Mouse (Mus musculus) neural tube, embryonic 11.5 days (tissue): ENCODE measurements around the gene Tjp3. TPM values are rescaled to one million over a fixed set of nuclear protein-coding genes. Genes with fewer than 3 reads are reported as not detected.

Experiments
- ATAC-seq: fragments of 200-750 bp; cut with Nextera tagmentation; 2 replicates; pipeline ENCODE4 v1.8.0; 2017; ENCODE audit warnings: moderate number of reproducible peaks, mild to moderate bottlenecking, moderate TSS enrichment, moderate library complexity; ENCODE audit not compliant: insufficient read depth, low FRiP score, low TSS enrichment
- DNase-seq: peaks from one replicate; pipeline ENCODE4 v3.0.0-alpha.2; 2015; ENCODE audit warnings: low spot score
- H3K27ac ChIP-seq: fragments of 300-500 bp; sonication (generic); 2 replicates; pipeline ENCODE4 v1.5.1; 2014; ENCODE audit warnings: low read depth, mild to moderate bottlenecking, low read length
- H3K27me3 ChIP-seq: fragments of 300-500 bp; sonication (generic); 2 replicates; pipeline ENCODE4 v1.6.1; 2014; ENCODE audit warnings: mild to moderate bottlenecking, low read length, mixed read lengths; ENCODE audit not compliant: control insufficient read depth, insufficient read depth
- H3K36me3 ChIP-seq: fragments of 300-500 bp; sonication (generic); 2 replicates; pipeline ENCODE4 v1.6.1; 2014; ENCODE audit warnings: mild to moderate bottlenecking, low read length, moderate library complexity, mixed read lengths; ENCODE audit not compliant: control insufficient read depth, insufficient read depth
- H3K4me1 ChIP-seq: fragments of 300-500 bp; sonication (generic); 2 replicates; pipeline ENCODE4 v1.6.1; 2014; ENCODE audit warnings: low read length, mixed read lengths; ENCODE audit not compliant: control insufficient read depth, insufficient read depth
- H3K4me2 ChIP-seq: fragments of 300-500 bp; sonication (generic); 2 replicates; pipeline ENCODE4 v1.6.1; 2014; ENCODE audit warnings: low read depth, mild to moderate bottlenecking, moderate library complexity
- H3K4me3 ChIP-seq: fragments of 300-500 bp; sonication (generic); 2 replicates; pipeline ENCODE4 v1.5.1; 2014; ENCODE audit warnings: low read depth, low read length
- H3K9ac ChIP-seq: fragments of 300-500 bp; sonication (generic); 2 replicates; pipeline ENCODE4 v1.6.1; 2014; ENCODE audit warnings: mild to moderate bottlenecking, low read length
- H3K9me3 ChIP-seq: fragments of 300-500 bp; sonication (generic); 2 replicates; pipeline ENCODE4 v1.6.1; 2016; ENCODE audit warnings: low read length; ENCODE audit not compliant: control insufficient read depth
- WGBS: fragments of 180-500 bp; shearing (Covaris S2); extraction: QIAGEN DNeasy Blood & Tissue Kit; methylation state at CpG from one replicate; pipeline ENCODE4 v1.1.7; 2014; 5-methylcytosine and 5-hydroxymethylcytosine counted together
- polyA plus RNA-seq: library from polyadenylated mRNA; unstranded; fragments of >200 nt; fragmentation: Nextera tagmentation; extraction: Ambion mirVana; gene quantifications from 2 replicates; pipeline ENCODE4 v1.2.1, GENCODE M21; 2014

Tjp3 gene
- polyA plus RNA-seq, 1 experiment from 2014 or later: 2.5 TPM

DNA sequence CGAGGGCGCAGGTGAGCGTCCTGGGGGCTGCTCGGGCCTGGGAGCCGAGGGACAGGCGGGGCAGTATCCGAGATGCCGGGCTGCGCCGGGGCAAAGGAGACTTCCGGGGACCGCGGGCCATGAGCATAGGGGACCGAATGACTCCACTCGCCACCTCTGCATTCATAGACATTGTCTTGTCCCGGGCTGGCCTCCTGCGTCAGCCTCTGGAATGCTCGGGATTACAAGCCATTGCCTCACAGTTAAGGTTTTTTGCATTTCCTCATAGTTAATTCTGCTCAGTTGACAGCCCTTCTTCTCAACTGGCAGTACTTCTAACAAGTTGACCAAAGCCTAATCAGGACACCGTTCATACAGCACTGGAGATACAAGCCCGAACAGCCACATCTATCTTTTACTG, 30.1 kb upstream of the Tjp3 start:
- Histone ChIP-seq H3K4me1 (peaks cover 18% of the 10 kb centered on the region), H3K9ac (peak overlapping the region; percentile 56), H3K36me3 (peaks cover 41% of the 10 kb centered on the region), H3K4me3 (peak overlapping the region; percentile 69), H3K9me3 (no peaks in the 10 kb centered on the region), H3K27me3 (no peaks in the 10 kb centered on the region), H3K27ac (no peak overlapping the region), H3K4me2 (peak overlapping the region; percentile 77)
- 3% methylated on average over 20 of the region's 20 CpGs for WGBS
- peak; percentile 3; the same call in 1 of the 2 replicates for ATAC-seq
- no peak for DNase-seq

DNA sequence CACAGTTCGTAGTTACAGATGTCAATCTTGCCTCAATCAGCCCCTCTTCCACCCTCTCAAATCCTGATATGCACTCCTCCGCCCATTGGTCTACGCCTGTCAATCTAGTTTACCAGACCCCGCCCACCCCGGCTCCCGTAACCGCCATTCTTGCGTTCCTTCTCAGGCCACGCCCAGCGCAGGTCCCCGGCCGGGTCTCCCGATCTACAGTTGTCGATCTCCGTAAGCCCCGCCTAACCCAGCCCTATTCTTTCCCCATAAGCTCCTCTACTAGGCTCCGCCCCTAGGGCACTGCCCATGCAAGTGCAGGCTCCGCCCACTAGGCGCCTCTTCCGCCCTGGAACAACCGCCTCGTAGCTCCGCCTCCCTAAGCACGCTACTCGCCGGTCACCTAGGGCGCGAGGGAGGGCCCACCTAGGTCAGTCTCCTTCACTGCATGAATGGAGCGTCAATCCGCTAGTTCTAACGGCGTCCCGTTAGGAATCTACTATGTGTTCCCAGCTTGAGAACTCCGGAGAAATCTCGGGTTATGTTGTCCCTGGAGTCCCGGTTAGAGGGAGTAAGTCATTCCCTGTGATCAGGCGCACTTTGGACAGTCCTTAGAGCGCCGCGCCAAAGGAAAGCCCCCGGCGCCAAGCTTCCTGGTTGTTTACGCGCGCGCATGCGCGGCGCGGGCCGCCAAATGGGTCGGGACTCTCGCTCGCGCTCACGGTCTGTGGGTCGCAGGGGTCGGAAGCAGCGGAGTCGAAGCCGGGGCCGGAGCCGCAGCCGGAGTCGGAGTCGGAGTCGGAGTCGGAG, 29.4 kb upstream of the Tjp3 start, which contains the start of gene Cactin:
TSS of gene Cactin (plus strand) at position 554 of the 798 bp plus-strand sequence.
- Histone ChIP-seq H3K36me3 (peaks cover 34% of the 10 kb centered on the region), H3K27me3 (no peaks in the 10 kb centered on the region), H3K9ac (peak within 1 kb of the TSS; percentile 56), H3K4me1 (peaks cover 18% of the 10 kb centered on the region), H3K9me3 (no peaks in the 10 kb centered on the region), H3K4me3 (peak within 1 kb of the TSS; percentile 69), H3K4me2 (peak within 1 kb of the TSS; percentile 77), H3K27ac (peak within 1 kb of the TSS; percentile 75)
- under 1% methylated on average over 68 of the region's 68 CpGs for WGBS
- DNase-seq (peak; percentile 99), ATAC-seq (peak; percentile 91)

DNA sequence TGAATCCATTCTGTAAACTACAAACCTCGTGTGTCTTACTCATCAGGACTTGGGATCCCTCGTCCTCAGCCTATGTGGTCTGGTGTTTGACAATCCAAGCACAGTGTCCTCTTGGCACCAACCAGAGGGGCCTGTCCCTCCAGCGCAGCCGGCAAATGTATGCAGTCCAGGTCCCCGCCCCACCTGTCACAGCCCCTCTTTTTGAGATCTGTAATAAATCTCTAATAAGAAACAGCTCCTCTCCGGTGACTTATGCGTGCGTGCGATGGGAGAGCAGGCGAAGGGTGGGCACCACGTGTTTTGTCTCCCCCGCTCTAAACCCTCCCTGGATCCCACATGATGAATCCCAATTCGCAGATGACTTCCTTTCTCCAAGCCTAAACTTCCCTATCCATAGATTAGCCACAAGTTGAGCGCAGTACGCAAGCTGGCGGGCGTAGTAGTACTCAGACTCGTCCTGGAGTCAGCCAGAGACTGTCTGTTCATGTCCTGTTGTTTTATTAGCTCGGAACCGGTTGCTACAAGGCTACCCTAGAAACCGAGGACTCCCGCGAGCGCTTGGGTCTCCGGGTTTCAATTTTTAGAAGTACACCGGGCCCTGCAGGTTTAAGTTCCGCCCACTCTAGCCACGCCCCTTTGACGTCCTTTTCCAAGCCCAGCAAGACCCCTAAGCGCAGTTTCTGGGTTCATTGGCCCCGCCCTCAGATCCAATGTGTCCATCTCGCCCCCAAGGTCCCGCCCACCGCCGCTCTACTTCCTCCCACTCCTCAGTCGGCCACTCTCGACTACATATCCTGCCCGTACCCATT, 28.6 kb upstream of the Tjp3 start:
- Histone ChIP-seq H3K4me2 (peak overlapping the region; percentile 77), H3K4me3 (peak overlapping the region; percentile 69), H3K9me3 (no peaks in the 10 kb centered on the region), H3K27ac (peak overlapping the region; percentile 75), H3K36me3 (peaks cover 27% of the 10 kb centered on the region), H3K27me3 (no peaks in the 10 kb centered on the region), H3K9ac (peak overlapping the region; percentile 41), H3K4me1 (peaks cover 18% of the 10 kb centered on the region)
- ATAC-seq (peak; percentile 7), DNase-seq (peak; percentile 97)
- 2% methylated on average over 38 of the region's 38 CpGs for WGBS

DNA sequence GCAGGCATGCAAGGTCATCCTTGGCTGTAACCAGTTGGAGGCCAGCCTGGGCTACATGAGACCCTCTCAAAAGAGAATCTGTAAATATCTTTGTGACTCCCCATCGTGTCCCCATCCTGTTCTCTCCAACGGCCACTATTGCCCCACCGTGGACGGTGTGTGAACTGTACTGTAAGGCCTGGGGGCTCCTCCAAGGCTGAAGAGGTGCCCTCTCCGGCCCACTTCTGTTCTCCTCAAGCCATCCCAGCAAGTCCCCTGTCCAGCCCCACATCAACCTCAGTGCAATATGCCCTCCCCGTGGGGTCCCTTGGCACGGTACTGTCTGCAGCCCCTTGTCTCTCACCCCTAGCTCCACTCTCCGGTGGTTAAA, 27.9 kb upstream of the Tjp3 start:
- Histone ChIP-seq H3K27me3 (no peaks in the 10 kb centered on the region), H3K9me3 (no peaks in the 10 kb centered on the region), H3K27ac (peak overlapping the region; percentile 60; the same call in 1 of the 2 replicates), H3K4me1 (peaks cover 18% of the 10 kb centered on the region), H3K4me2 (peak overlapping the region; percentile 77), H3K4me3 (no peak overlapping the region), H3K36me3 (peaks cover 21% of the 10 kb centered on the region), H3K9ac (peak overlapping the region; percentile 41; the same call in 1 of the 2 replicates)
- ATAC-seq (no peak), DNase-seq (no peak)
- 39% methylated on average over 8 of the region's 8 CpGs for WGBS

DNA sequence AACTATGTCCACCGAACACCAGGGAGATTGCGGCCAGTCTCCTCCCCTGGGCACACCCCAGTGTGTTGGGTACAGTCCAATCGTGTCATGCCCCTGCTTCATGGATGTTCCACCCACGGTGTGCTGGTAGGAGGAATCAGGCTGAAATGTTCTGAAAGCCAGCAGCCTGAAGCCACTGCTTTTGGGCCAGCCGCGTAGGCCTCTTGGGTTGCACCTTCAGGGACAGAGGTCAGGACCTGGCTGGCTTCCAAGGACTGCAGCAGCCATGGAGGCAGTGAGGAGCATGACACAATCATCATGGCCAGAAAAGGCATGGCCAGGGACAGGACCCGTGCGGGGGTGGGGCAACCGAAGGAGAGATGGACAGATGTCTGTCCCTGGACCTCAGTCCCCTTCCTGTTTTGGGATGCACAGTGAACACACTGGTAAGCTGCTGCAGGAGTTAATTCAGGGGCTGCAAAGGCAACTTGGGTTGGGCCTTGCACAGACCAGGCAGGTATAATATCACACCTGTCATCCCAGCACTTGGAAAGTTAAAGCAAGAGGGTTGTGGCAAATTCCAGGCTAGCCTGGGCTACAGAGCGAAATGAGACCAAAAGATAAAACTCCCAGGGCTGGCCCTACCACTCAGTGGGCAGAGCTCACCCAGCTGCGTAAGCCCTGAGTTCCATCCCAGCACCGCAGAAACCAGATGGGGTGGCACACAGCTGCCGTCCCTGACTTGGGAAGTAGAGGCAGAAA, 27.4 kb upstream of the Tjp3 start:
- no peaks in the 10 kb centered on the region for H3K9me3 ChIP-seq
- 93% methylated on average over 13 of the region's 13 CpGs for WGBS
- H3K4me1 ChIP-seq: peaks cover 18% of the 10 kb centered on the region
- H3K27me3 ChIP-seq: no peaks in the 10 kb centered on the region
- 0 out of 2 replicates have a peak overlapping the region, but pooled peaks have one; percentile 6 for H3K4me3 ChIP-seq
- peak overlapping the region; percentile 77 for H3K4me2 ChIP-seq
- no peak for ATAC-seq
- DNase-seq: no peak
- H3K9ac ChIP-seq: 0 out of 2 replicates have a peak overlapping the region, but pooled peaks have one; percentile 41
- H3K27ac ChIP-seq: no peak overlapping the region
- H3K36me3 ChIP-seq: peaks cover 18% of the 10 kb centered on the region

DNA sequence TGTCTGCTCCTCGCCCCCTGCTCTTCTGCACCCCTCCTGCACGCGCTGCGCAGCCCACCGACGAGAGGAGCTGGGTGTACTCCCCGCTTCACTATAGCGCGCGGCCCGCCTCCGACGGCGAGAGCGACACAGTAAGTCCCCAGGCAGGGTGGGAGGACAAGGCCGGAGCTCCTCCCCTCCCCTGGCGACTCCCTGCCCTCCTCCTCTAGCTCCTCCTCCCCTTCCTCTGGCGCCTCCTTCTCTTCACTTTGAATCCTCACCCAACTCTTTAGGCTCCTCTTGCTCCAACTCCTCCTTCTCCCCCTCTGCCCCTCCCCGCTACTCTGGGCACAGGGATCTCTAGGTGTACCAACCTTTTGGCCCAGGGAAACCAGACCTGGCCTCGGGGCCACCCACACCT, 25.9 kb upstream of the Tjp3 start:
- Histone ChIP-seq H3K27ac (no peak overlapping the region), H3K27me3 (no peaks in the 10 kb centered on the region), H3K9me3 (no peaks in the 10 kb centered on the region), H3K4me3 (no peak overlapping the region), H3K36me3 (peaks cover 14% of the 10 kb centered on the region), H3K4me2 (peak overlapping the region; percentile 26; the same call in 1 of the 2 replicates), H3K4me1 (peaks cover 18% of the 10 kb centered on the region), H3K9ac (no peak overlapping the region)
- no peak for ATAC-seq
- no peak for DNase-seq
- 10% methylated on average over 19 of the region's 20 CpGs for WGBS

DNA sequence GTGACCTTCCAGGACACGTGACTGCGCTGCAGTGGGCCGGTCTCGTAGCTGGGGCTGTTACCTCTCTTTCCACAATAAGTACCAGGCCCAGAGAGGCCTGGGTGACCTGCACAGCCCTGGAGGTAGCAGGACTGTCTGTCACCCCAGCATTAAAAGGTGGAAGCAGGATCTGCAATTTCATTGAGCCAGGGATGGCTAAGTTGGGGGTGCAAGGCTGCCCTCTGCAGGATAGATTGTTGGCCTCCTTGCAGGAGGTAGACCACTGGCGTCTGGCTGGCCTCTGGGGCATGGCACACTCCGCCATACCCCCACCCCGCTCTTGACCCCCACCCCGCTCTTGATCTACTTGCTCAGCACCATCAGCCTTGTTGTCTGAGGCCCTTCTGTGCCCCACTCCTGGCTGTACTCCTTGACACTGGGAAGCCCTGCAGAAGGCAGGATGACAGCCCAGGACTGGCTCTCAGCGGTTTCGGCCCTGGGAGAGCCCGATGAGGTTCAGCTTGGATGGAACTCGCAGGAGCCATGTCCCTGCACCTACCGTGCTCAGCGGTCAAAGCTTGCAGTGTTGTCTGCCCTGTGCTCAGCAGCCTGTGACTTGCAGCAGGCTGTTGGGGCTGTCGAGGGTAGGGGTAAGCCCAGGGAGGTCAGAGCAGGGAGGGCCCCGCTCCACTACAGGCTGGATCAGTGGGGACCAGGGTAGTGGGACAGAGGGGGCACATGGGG, 25.1 kb upstream of the Tjp3 start:
- ATAC-seq (no peak), DNase-seq (peak; percentile 45)
- Histone ChIP-seq H3K36me3 (peaks cover 14% of the 10 kb centered on the region), H3K27me3 (no peaks in the 10 kb centered on the region), H3K9ac (no peak overlapping the region), H3K9me3 (no peaks in the 10 kb centered on the region), H3K4me3 (no peak overlapping the region), H3K27ac (no peak overlapping the region), H3K4me2 (peak overlapping the region; percentile 26), H3K4me1 (peaks cover 13% of the 10 kb centered on the region)
- WGBS: 49% methylated on average over 16 of the region's 16 CpGs

DNA sequence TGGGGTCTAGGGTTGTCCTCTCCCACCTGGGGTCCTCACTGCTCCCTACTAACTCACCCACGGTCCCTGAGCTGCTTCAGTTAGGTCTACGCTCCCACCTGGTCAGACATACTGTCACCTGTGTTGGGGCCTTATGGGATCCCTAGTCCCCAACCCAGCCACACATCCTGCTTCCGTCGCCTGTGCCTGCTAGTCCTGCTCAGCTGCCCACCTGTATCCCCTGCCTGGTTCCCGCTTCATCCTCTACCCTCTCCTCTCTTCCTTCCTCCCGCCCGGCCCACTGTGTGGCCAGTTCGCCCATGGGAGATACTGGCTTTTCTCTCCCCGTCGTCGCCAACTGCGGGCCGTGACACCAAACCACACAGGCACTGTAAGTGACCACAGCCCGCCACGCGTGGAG, 24.2 kb upstream of the Tjp3 start:
- Histone ChIP-seq H3K36me3 (peaks cover 18% of the 10 kb centered on the region), H3K4me2 (no peak overlapping the region), H3K27me3 (no peaks in the 10 kb centered on the region), H3K9me3 (no peaks in the 10 kb centered on the region), H3K9ac (no peak overlapping the region), H3K4me1 (peaks cover 13% of the 10 kb centered on the region), H3K27ac (no peak overlapping the region), H3K4me3 (no peak overlapping the region)
- WGBS: 91% methylated on average over 16 of the region's 16 CpGs
- ATAC-seq: no peak
- no peak for DNase-seq
